ENCODE assay signal across 19 mouse cellular contexts in the genomic region with DNA sequence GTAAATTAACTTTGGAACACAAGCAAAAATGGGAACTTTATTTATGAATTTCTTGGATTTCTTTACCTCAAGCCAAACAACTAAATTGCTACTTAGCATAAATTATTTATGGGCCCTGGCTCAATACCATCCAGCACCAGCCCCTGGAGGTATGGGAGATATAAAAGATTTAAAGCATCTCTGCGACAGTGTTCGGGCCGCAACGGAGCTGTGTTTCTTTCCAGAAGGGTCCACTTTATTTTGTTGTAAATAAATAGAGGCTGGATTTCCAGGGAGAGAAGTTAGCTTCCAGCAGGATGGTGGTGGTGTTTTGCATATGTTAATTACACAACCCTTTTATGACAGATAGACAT.
"Had no signal": no experiment of that assay in that cellular context is flagged by ENCODE, and none has a peak within 500 bp of the region (broad histone marks: within the 10 kb centered on the region; RNA-seq: fewer than 3 reads in every experiment).

No protein-coding gene starts in this region.

- H3K27ac ChIP-seq: kidney, embryonic 15.5 days; left cerebral cortex, adult 2 months; limb, embryonic 12.5 days; limb, embryonic 15.5 days; liver, embryonic 14.5 days; macrophage; stomach, postnatal 0 days had no signal

- H3K9ac ChIP-seq: kidney, embryonic 15.5 days; limb, embryonic 12.5 days; limb, embryonic 15.5 days; liver, embryonic 14.5 days; liver, postnatal 0 days; lung, embryonic 14.5 days had no signal

- H3K4me3 ChIP-seq: kidney, embryonic 15.5 days; left cerebral cortex, adult 2 months; limb, embryonic 12.5 days; limb, embryonic 15.5 days had no signal

- H3K4me1 ChIP-seq: kidney, embryonic 15.5 days; limb, embryonic 12.5 days; limb, embryonic 15.5 days had no signal

- H3K36me3 ChIP-seq: kidney, embryonic 15.5 days; limb, embryonic 12.5 days; limb, embryonic 15.5 days had no signal

- DNase-seq: kidney, adult 11 months; kidney, adult 8-10 months; kidney, postnatal 10 days; kidney, postnatal 36 days; left cerebral cortex, postnatal 4 days; liver, postnatal 0 days; lung, embryonic 14.5 days; thymus, adult 2 months; thymus, postnatal 14 days; thymus, postnatal 4 days had no signal

- H3K4me2 ChIP-seq: kidney, embryonic 15.5 days; limb, embryonic 12.5 days; limb, embryonic 15.5 days; liver, embryonic 11.5 days; lung, embryonic 14.5 days had no signal

- H3K27me3 ChIP-seq: kidney, embryonic 15.5 days; limb, embryonic 12.5 days; limb, embryonic 15.5 days had no signal

- H3K9me3 ChIP-seq: kidney, embryonic 15.5 days; limb, embryonic 12.5 days had no signal

- ATAC-seq: liver, postnatal 0 days; lung, postnatal 0 days had no signal
